Mouse (Mus musculus) spleen, adult 2 months (tissue): ENCODE data around the gene Synpo2.

Source experiments
- CTCF ChIP-seq: fragments of 200-500 bp; IDR thresholded peaks from 2 replicates; pipeline ENCODE4 v1.5.1; 2011; ENCODE audit warnings: mild to moderate bottlenecking, inconsistent platforms; ENCODE audit not compliant: insufficient read depth, insufficient read length, insufficient replicate concordance; ENCODE audit errors: extremely low read depth
- POLR2A ChIP-seq: fragments of 200-500 bp; IDR thresholded peaks from 2 replicates; pipeline ENCODE4 v1.6.1; 2011; ENCODE audit warnings: low read depth, low read length, inconsistent platforms

- TF ChIP-seq POLR2A = no peak
- no peak for TF ChIP-seq CTCF
Measured at GRCm38 (mm10) chr3:123187370-123188124, 48.4 kb downstream of the Synpo2 start.
